Mouse (Mus musculus) heart, postnatal 0 days (tissue): ENCODE data around the gene Adh7. TPM values are rescaled to one million over a fixed set of nuclear protein-coding genes. Genes with fewer than 3 reads are reported as not detected.

Experiments
- ATAC-seq: fragments of 200-750 bp; cut with Nextera tagmentation; 2 replicates; pipeline ENCODE4 v1.8.0; 2017; ENCODE audit warnings: low read depth, moderate number of reproducible peaks, moderate library complexity; ENCODE audit not compliant: insufficient read depth
- DNase-seq: peaks from one replicate; pipeline ENCODE4 v3.0.0-alpha.2; 2016; ENCODE audit warnings: low spot score
- H3K27ac ChIP-seq: fragments of 300-500 bp; sonication (generic); 2 replicates; pipeline ENCODE4 v1.5.1; 2014; ENCODE audit warnings: low read depth, mild to moderate bottlenecking
- H3K27me3 ChIP-seq: fragments of 300-500 bp; sonication (generic); 2 replicates; pipeline ENCODE4 v1.6.1; 2014; ENCODE audit warnings: low read length, mixed read lengths; ENCODE audit not compliant: control insufficient read depth, insufficient read depth
- H3K36me3 ChIP-seq: fragments of 300-500 bp; sonication (generic); replicated peaks from 2 replicates; pipeline ENCODE4 v1.6.1; 2014; ENCODE audit warnings: low read length, mixed read lengths; ENCODE audit not compliant: control insufficient read depth, insufficient read depth
- H3K4me1 ChIP-seq: fragments of 300-500 bp; sonication (generic); 2 replicates; pipeline ENCODE4 v1.6.1; 2014; ENCODE audit warnings: antibody characterized with exemption; ENCODE audit not compliant: control insufficient read depth, insufficient read depth
- H3K4me2 ChIP-seq: fragments of 300-500 bp; sonication (generic); 2 replicates; pipeline ENCODE4 v1.6.1; 2014; ENCODE audit warnings: low read depth, mild to moderate bottlenecking, low read length, moderate library complexity
- H3K4me3 ChIP-seq: fragments of 300-500 bp; sonication (generic); 2 replicates; pipeline ENCODE4 v1.5.1; 2014; ENCODE audit warnings: low read depth, low read length
- H3K9ac ChIP-seq: fragments of 300-500 bp; sonication (generic); replicated peaks from 2 replicates; pipeline ENCODE4 v1.6.1; 2014; ENCODE audit warnings: low read depth, low read length, mixed read lengths
- H3K9me3 ChIP-seq: fragments of 300-500 bp; sonication (generic); replicated peaks from 2 replicates; pipeline ENCODE4 v1.6.1; 2016; ENCODE audit warnings: low read length; ENCODE audit not compliant: control insufficient read depth
- CTCF ChIP-seq: IDR thresholded peaks from 2 replicates; pipeline ENCODE4 v1.5.1; 2016; ENCODE audit warnings: antibody characterized with exemption, control low read depth, low read depth
- EP300 ChIP-seq: IDR thresholded peaks from 2 replicates; pipeline ENCODE4 v1.6.1; 2016; ENCODE audit warnings: antibody characterized with exemption, low read depth
- WGBS: fragments of 180-500 bp; shearing (Covaris S2); extraction: QIAGEN DNeasy Blood & Tissue Kit; methylation state at CpG from one replicate; pipeline ENCODE4 v1.1.7; 2014; 5-methylcytosine and 5-hydroxymethylcytosine counted together
- polyA plus RNA-seq: library from polyadenylated mRNA; unstranded; fragments of >200 nt; fragmentation: Nextera tagmentation; extraction: Ambion mirVana; gene quantifications from 2 replicates; pipeline ENCODE4 v1.2.1, GENCODE M21; 2015
- total RNA-seq: library from RNA; depleted of rRNA; stranded (reverse); fragments of >200 nt; gene quantifications from 2 replicates; pipeline ENCODE4 v1.2.3, GENCODE M21; 2014; ENCODE audit warnings: low replicate concordance

Adh7 gene
- total and polyA plus RNA-seq, 2 experiments from 2014 or later, result not detected

GRCm38 (mm10) chr3:138197973-138198721 lies 19.4 kb upstream of the Adh7 start:
- whole genome bisulfite sequencing, result 26% methylated on average over 20 of the region's 20 CpGs
- no peak for TF ChIP-seq EP300
- peak; percentile 93 for TF ChIP-seq CTCF
- Histone ChIP-seq H3K4me2 (peak overlapping the region; percentile 41), H3K36me3 (no peaks in the 10 kb centered on the region), H3K4me1 (no peaks in the 10 kb centered on the region), H3K4me3 (0 out of 2 replicates have a peak overlapping the region, but pooled peaks have one; percentile 7), H3K27ac (no peak overlapping the region), H3K9ac (no peak overlapping the region), H3K27me3 (no peaks in the 10 kb centered on the region), H3K9me3 (no peaks in the 10 kb centered on the region)
- ATAC-seq, result peak; percentile 77
- DNase-seq, result peak; percentile 78

- H3K36me3 ChIP-seq, result no peaks in the 10 kb centered on the region
- no peaks in the 10 kb centered on the region for H3K4me1 ChIP-seq
- no peak for TF ChIP-seq EP300
- no peak for TF ChIP-seq CTCF
- H3K27me3 ChIP-seq, result no peaks in the 10 kb centered on the region
- H3K9me3 ChIP-seq, result no peaks in the 10 kb centered on the region
- ATAC-seq, result no peak
- 76% methylated on average over 7 of the region's 7 CpGs for WGBS
- H3K9ac ChIP-seq, result no peak overlapping the region
- DNase-seq, result no peak
- H3K27ac ChIP-seq, result no peak overlapping the region
- H3K4me3 ChIP-seq, result no peak overlapping the region
- no peak overlapping the region for H3K4me2 ChIP-seq
Observed at GRCm38 (mm10) chr3:138198722-138199068, 18.9 kb upstream of the Adh7 start.

- WGBS, result 82% methylated on average over 3 of the region's 3 CpGs
- Histone ChIP-seq H3K9ac (no peak overlapping the region), H3K4me3 (no peak overlapping the region), H3K27ac (no peak overlapping the region), H3K36me3 (no peaks in the 10 kb centered on the region), H3K27me3 (no peaks in the 10 kb centered on the region), H3K4me1 (no peaks in the 10 kb centered on the region), H3K4me2 (no peak overlapping the region), H3K9me3 (no peaks in the 10 kb centered on the region)
- no peak for DNase-seq
- no peak for ATAC-seq
- TF ChIP-seq EP300 (no peak), CTCF (no peak)
Observed at GRCm38 (mm10) chr3:138208821-138209220, 8.7 kb upstream of the Adh7 start.

GRCm38 (mm10) chr3:138210432-138211075 lies 7.0 kb upstream of the Adh7 start:
- Histone ChIP-seq H3K9me3 (no peaks in the 10 kb centered on the region; the same call in 1 of the 2 replicates), H3K4me3 (no peak overlapping the region), H3K36me3 (no peaks in the 10 kb centered on the region), H3K27ac (no peak overlapping the region), H3K9ac (no peak overlapping the region), H3K4me1 (no peaks in the 10 kb centered on the region), H3K27me3 (no peaks in the 10 kb centered on the region), H3K4me2 (no peak overlapping the region)
- TF ChIP-seq EP300 (no peak), CTCF (no peak)
- WGBS, result 52% methylated on average over 5 of the region's 5 CpGs
- DNase-seq, result no peak
- no peak for ATAC-seq

- ATAC-seq (no peak), DNase-seq (no peak)
- no peak overlapping the region for H3K9ac ChIP-seq
- no peak overlapping the region for H3K4me3 ChIP-seq
- no peak overlapping the region for H3K4me2 ChIP-seq
- H3K27ac ChIP-seq, result no peak overlapping the region
- no peaks in the 10 kb centered on the region for H3K4me1 ChIP-seq
- no peaks in the 10 kb centered on the region for H3K36me3 ChIP-seq
- 92% methylated on average over 4 of the region's 4 CpGs for WGBS
- no peak for TF ChIP-seq CTCF
- H3K9me3 ChIP-seq, result no peaks in the 10 kb centered on the region; the same call in 1 of the 2 replicates
- no peaks in the 10 kb centered on the region for H3K27me3 ChIP-seq
Observed at GRCm38 (mm10) chr3:138212431-138212951, 5.1 kb upstream of the Adh7 start.
